Mouse (Mus musculus) embryo, embryonic 11.5 days (tissue): ENCODE results near the gene Tagln2.

Source experiments
- DNase-seq: peaks from one replicate; pipeline ENCODE4 v3.0.0-alpha.2; 2012; ENCODE audit warnings: low read depth, low spot score

Gene Tagln2

GRCm38 (mm10) chr1:172481111-172481510, 18.7 kb upstream of the Tagln2 start:
- DNase-seq = no peak

- peak; percentile 91 for DNase-seq
Observed at GRCm38 (mm10) chr1:172481540-172482280, 18.1 kb upstream of the Tagln2 start, which contains the start of gene Igsf9. Gene Igsf9, plus strand, starts transcription at chr1:172481788.

GRCm38 (mm10) chr1:172482518-172483360, 17.1 kb upstream of the Tagln2 start:
- no peak for DNase-seq

- DNase-seq = no peak
Observed at GRCm38 (mm10) chr1:172483361-172483660, 16.5 kb upstream of the Tagln2 start.

GRCm38 (mm10) chr1:172484236-172484635, 15.6 kb upstream of the Tagln2 start:
- no peak for DNase-seq

- DNase-seq = no peak
Observed at GRCm38 (mm10) chr1:172484671-172485070, 15.2 kb upstream of the Tagln2 start.

- DNase-seq = no peak
Observed at GRCm38 (mm10) chr1:172485821-172486220, 14.0 kb upstream of the Tagln2 start.

- no peak for DNase-seq
Observed at GRCm38 (mm10) chr1:172486236-172486635, 13.6 kb upstream of the Tagln2 start.

- DNase-seq = no peak
Observed at GRCm38 (mm10) chr1:172486651-172487050, 13.2 kb upstream of the Tagln2 start.

- no peak for DNase-seq
Observed at GRCm38 (mm10) chr1:172487859-172488258, 12.0 kb upstream of the Tagln2 start.

GRCm38 (mm10) chr1:172488831-172489230, 11.0 kb upstream of the Tagln2 start:
- no peak for DNase-seq

- DNase-seq = no peak
Observed at GRCm38 (mm10) chr1:172489585-172490250, 10.1 kb upstream of the Tagln2 start.

GRCm38 (mm10) chr1:172490261-172490661, 9.6 kb upstream of the Tagln2 start:
- peak; percentile 73 for DNase-seq

GRCm38 (mm10) chr1:172492047-172492446, 7.8 kb upstream of the Tagln2 start:
- no peak for DNase-seq

GRCm38 (mm10) chr1:172493516-172493915, 6.3 kb upstream of the Tagln2 start:
- DNase-seq = no peak

- no peak for DNase-seq
Observed at GRCm38 (mm10) chr1:172496030-172496429, 3.8 kb upstream of the Tagln2 start.

- no peak for DNase-seq
Observed at GRCm38 (mm10) chr1:172497428-172497827, 2.4 kb upstream of the Tagln2 start.

GRCm38 (mm10) chr1:172500451-172501370, 864 bp downstream of the Tagln2 start:
- DNase-seq = no peak

GRCm38 (mm10) chr1:172501371-172502144, 1.7 kb downstream of the Tagln2 start:
- DNase-seq = no peak
